Mouse (Mus musculus) frontal cortex, adult (tissue): ENCODE measurements around the gene Nrxn3.

Source experiments
- ATAC-seq: cut with Nextera tagmentation; 2 replicates; pipeline ENCODE4 v1.9.2; 2017; ENCODE audit warnings: mild to moderate bottlenecking, moderate library complexity, mixed read lengths; ENCODE audit not compliant: low TSS enrichment

Nrxn3 gene

DNA sequence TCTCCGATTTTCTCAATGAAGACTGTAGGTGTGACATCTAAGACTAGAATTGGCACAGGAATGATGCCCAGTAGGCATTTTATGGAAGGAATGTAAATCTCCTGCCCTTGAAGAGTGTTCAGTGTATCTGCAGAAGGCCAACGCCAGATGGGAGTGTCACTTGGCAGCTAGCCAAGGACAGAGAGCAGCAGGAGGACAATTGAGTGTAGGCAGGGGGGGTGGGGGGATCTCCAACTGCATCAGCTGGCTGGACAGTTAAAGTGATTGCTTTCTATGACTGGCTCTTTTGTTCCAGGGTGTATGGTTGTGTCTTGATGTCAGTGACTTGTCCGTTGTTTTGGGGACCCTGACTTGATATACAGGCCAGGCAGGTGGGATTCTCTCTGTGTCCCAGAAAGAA lies 326.6 kb downstream of the Nrxn3 start:
- ATAC-seq, result peak; percentile 38; the same call in 1 of the 2 replicates

DNA sequence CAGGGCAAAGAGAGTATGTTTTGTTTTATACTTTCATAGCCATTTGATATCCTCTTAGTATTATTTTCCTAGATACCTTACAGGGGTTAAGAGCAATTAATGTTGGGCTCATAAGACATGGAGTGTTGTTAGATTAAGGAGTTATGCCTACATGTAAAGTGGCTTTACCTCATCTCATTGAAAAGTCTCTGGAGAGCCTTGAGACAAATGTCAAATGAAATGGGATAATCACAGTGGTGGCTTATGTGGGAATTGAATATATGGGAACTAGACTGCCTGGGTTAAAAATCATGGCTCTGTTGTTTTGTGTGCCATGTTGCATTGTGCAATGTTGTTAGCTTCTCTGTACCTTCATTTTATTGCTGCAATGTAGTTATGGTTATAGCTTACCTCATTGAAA lies 327.0 kb downstream of the Nrxn3 start:
- ATAC-seq, result no peak

DNA sequence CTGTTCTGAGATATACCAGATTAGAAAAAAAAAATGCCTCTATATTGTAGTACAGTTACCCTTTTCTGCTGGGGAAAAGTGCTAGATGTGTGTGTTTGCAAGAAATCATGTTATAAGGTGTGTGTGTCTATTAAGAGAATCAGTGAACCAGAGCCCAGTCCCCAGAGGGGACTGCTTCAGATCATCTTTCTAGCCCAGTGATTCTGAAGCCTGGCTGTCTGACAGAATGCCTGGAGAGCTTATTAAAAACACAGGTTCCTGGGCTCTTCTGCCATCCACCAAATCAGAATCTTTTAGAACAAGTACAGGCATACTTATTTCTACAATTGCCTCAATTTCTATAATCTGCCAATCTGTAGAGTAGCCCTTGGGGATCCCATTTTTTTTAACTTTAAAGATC lies 349.8 kb downstream of the Nrxn3 start:
- no peak for ATAC-seq

DNA sequence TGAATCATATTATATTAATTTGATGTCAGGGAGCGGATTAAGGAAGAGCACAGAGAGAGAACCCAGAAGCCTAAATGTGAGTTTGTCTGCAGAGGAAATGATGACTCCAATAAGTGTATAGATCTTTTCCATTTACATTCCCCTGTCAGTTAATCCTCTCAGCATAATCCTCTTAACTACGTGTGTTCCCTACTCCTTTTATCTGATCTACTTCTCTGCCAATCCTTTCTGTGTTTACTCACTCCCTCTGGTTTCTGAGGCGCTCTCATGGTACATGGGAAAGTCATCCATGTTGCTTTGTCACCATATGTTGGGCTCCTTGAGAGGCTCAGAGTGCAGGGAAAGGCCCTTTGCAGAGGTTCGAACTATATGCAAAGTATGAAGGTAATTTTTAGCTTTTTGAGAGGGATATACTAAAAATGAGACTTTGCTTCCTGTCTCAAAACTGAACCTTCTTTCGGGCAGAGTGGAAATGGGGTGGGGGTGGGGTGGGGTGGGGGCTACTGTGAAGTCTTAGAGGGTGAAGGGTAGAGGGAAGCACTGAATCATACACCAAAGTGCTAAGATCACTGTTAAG lies 350.6 kb downstream of the Nrxn3 start:
- ATAC-seq, result no peak

DNA sequence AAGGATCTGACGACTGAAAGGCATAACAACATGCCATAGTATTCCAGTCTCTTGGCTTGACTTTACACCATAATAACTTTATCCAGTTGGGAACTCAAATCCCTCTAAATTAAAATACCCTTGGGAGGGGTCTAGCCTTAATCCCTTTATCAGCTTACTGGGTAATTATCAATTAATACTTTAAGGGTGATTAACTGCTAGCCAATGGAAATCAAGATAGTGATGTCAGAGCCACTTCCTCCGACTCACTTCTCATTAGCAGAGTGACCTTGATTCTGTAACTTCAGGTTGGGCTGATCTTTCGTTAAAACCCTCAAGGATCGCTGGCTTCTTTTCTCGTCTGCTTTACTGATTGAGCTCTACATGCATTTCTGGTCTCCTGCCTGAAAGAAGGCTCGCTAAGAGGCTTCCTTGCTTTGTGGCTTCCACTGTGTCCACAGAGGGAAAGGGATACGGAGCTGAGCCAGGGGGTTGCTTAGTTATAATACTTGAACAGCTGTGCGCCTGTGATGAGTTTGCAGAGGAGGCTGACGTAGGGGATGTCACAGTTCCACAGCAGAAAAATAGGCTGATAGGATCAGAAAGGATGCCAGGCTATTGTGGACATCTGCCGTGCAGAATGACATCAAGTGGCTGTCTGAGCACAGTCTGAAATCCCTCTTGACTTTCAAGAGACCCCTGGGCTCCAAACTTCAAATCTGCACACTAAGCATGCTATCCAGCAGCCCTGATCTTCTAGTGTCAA lies 352.0 kb downstream of the Nrxn3 start:
- peak; percentile 94 for ATAC-seq

DNA sequence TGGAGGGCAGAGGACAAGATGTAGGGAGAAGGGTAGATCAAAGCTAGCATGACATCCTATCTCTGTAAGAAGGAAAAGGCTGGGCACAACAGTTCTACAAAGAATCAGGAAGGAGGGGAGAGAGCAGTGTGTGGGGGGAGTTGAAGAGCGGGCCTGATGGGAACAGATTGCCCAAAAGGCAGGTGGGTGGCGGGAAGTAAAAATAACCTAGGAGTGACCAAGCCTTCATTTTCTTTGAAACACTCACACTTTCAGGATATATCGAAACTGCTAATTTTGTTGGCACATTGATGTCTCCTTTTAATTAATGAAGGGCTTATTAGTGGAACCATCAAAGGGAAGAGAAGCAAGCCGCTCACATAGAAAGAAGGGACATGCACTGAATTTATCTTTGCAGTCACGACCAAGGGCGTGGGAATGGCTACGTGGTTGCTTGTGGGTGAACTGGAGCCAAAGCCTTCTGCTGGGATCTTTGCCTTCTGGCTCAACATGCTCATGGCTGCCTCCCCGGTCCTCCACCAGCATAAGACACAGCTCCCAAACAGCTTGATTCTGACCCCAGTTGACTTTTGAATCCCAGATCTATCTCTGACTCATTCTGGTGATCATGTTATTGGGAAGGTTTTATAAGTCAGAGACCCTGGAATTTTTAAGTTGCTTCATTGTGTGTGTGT lies 371.3 kb downstream of the Nrxn3 start:
- peak; percentile 85 for ATAC-seq

DNA sequence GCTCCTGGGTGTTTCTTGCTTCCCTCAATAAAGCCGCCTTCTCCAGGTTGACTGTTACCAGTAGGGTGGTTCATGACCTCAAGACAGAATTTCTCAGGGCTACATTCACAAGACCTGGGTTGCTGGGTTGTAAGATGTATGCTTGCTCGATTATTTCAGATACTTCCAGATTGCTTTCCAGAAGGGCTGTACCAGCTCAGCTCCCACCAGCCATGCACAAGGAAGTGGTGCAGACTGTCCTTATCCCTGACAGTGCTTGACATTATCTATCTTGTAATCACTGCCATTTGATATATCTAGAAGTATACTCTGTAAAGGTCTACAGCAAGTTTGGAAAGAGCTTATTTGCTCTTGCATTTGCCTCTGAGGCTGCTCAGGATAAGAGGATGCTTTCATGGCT lies 374.9 kb downstream of the Nrxn3 start:
- no peak for ATAC-seq

DNA sequence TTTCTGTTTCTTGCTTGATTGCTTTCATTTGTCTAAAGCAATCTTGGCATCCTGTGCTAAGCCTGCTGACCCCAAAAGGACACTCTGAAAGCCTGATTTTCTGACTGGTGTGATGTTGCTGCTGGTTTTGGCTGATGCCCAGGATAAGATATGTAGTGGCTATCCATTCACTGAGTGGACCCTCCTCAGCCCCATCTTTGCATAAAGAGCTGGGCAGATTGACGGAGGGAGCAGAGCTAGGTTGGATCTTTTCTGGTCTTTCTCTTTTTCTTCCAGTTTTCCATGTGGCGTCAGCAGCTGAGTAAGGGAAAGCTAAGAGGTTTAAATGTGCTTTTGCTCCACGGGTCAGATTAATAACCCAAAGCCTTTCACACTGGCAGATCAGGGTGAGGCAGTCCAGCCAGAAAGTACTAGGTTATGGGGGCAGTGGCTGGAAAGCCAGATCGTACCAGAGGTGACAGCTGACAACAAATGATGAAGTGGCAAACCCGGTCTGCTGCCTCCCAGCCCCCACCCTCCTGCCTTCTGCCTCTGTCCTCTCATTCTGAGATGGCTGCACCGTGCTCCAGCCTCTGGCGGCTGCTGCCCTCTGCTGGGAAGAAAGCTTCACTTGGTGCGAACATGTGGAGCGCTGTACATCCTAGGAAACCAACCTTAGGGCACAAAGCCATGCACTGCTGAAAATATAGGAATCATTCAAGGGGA lies 383.5 kb downstream of the Nrxn3 start:
- ATAC-seq, result peak; percentile 93

DNA sequence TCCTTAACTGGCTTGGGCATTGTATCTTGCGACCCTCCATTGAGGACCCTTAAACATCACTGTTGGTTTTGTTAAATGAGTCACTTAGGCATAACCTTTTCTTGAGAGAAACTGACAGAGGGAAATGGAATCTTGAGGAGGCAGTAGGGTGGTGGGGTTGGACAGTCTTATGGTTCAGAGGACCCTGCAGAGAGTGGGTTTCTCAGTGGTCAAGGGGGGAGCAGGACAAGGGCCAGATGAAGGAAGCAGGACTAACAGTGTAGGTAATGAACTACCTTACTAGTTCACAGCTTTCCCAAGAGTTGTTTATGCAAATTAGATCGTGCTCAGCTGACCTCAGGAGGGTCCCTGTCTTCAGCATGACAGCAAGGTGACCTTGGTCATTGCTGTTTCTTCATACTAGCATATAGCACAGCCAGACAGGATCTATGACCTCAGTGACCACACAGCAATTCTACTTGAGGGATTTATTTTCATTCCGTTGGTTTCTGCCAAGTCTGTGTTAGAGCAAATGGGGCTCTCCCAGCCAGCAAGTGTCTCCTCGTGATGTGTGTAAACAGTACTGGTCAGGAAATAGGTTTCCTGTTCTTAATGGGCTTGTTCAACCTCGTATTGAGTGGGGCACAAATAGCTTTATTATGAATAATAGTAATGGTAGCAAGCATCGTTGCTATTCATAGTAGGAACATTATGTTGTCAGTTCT lies 384.4 kb downstream of the Nrxn3 start:
- ATAC-seq, result no peak

DNA sequence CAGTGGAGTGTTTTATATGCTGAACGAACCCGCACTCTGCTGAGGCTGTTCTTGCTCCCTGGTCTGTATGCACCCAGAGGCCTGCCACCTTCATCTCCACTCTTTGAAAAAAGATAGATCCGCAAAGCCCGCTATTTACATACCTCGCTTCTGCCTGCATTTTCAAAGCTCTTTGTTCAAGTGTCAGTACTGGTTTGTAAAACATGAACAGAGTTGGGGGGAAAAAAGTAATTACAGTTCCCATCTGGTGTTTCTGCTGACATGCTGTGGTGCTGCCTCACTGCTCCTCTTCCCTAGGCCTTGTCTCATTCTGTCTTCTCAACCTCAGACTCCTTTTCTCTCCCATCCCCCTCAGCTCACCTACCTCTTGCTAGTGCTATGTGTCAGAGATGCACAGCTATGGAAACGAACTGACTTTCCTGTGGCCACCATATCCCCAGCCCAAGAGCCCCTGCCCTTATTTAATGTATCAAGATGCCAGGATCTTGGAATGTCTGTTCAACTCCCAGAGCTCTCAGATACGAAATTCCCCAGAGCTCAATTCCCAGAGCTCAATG lies 387.2 kb downstream of the Nrxn3 start:
- ATAC-seq, result no peak

DNA sequence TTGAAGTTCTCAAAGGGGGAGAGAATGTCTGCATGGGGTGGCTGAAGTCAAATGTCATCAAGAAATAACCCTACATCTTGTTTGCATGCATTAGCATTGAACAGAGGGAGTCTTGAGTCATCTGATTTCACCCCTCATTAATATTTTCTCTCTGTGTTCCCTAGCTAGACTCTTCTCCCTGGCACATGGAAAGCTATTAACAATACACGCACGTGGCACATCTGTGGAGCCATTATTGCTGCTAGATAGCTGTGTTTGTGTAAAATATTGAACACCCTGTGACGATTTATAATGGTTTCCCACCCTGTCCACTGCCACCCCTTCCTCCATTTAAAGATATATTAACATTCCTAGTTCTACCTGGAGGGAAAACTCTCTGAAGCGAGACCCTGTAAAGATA lies 405.9 kb downstream of the Nrxn3 start:
- ATAC-seq, result no peak

DNA sequence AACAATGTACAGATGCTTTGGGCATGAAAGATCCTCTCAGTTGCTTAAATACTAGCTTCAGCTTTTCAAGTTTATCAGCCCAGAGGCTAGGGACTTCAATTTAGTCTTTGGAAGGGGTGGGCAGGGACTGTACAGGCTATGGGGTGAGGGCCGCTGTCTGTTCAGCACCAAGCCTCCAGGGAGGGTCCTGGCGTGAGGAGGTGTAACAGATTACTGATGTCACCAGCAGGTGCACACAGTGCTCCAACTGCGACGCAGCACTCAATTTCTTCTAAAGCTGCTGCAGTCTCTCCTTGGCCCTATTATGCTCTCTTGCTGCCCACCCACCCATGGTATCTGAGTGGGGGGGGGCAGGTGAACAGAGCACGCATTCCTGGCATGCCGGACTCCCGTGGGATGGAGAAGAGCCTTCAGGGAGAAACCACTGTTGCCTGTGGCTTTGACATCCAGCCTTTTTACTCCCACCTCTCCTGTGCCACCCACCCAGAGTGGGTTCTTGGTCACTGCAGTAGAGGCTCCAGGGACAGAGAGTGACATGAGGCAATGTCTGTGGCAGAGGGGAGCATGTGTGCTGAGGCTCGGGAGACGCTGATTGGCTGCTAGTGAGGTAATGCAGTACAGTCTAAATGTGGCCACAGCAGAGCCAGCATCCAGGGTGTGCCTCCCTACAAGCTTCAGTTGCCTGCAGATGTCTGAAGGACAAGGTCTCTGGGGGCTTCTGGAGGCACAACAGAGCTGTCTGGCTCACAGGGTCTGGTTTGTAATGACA lies 406.6 kb downstream of the Nrxn3 start:
- peak; percentile 97 for ATAC-seq

DNA sequence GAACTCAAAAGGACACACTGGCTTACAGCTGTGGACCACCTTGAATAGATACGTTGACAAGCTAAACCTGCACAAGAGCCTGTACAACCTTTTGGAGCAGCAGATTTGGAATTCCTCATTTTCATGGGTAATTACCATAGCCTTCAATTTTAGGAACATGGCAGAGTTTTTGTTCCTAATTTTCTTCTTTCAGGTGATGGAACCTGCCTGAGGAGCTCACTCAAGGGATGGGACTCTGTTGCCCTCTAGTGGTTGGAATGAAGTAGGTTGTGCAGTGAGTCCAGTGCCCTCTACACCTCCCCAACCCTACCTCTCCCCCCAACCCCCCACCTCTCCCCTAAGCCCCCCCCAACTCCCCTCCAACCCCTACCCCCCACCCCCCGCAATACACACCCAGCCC lies 411.7 kb downstream of the Nrxn3 start:
- no peak; the same call in 1 of the 2 replicates for ATAC-seq

DNA sequence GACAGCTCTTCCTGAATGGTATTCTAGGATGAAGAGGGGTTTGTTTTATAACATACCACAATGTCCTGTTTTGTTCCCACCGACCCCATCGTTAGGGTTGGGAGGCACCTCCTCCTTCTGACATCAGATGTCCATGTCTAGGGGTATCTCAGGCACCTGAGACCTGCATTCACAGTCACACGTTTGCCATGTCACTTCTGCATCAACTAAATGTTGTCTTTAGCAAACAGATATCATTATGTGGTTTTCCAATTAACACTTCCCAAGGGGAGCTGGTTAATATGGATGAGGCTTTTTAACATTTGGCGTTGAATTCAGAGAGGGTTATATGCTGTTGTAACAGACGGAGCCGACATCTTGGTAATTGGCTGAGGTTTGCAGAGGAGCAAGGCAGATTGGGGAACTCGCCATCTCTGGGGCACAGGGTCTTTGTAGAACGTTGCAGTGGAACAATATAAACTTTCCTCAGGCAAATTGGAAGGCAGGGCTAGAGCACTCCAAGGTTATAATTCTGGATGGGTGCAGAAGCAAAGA lies 412.2 kb downstream of the Nrxn3 start:
- ATAC-seq, result no peak

DNA sequence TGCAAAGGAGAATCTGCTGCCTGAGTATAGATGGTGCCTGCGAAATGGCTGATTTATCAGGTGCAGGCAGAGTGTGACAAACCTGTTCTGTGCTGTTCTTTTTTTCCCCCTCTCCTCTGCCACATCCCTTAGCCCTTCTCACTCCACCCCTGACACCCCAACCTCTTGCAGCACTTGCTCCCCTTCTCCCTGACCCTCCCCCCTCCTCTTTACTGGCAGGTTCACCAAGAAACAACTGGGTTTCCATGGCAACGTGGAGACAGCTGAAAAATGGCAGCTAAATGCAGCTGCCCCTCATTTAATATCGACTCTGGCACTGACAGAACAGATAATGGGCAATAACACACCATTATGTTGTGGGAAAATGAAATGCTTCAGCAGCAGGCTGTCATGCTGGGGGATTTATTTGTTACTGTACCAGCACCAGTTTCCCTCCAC lies 426.3 kb downstream of the Nrxn3 start:
- ATAC-seq, result no peak

DNA sequence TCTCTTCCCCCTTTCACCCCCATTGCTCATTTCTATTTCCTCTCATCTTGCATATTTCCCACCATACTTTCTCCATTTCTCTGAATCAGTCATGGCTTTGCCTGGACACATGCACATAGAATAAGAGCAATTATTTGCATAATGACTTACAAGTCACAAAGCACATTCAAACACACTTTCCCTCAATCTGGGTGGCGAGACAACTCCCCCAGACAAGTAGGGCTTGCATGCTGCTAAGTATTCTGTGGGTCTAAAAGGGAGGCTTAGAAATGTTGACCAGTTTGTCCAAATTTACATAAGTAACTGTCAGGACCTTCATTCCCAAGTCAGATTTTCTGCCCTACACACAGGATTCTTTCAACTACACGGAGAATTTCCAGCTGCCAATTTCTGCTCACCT lies 426.8 kb downstream of the Nrxn3 start:
- no peak for ATAC-seq

DNA sequence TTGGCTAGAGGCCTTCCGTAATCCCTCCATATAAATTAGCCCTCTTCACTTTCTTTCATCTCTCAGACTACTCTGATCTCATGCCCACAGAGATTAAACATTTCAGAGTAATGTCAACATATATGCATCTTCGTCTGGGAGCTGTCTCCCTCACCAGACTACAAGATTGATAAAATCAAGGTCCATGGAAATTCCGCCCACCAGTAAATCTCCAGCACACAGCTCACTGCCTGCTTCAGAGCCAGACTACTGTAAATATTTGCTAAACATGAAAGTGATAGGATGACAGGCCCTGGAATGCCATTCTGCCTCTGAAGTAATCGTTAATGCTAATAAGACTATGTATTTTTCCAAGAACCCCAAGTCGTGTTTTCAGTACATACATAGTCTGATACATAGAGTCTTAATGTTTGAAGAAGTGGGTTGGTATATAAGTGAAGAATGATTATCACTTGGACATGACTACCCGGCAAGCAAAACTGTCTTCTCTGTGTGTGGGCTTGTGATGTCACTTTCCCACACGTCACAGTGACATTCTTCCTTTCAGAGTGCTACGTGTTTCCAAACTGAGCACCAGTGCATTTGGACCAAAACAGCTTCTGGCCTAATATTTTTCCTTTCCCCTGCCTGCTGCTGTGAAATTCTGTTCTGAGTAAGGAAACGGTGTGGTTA lies 433.5 kb downstream of the Nrxn3 start:
- ATAC-seq, result peak; percentile 41; the same call in 1 of the 2 replicates

DNA sequence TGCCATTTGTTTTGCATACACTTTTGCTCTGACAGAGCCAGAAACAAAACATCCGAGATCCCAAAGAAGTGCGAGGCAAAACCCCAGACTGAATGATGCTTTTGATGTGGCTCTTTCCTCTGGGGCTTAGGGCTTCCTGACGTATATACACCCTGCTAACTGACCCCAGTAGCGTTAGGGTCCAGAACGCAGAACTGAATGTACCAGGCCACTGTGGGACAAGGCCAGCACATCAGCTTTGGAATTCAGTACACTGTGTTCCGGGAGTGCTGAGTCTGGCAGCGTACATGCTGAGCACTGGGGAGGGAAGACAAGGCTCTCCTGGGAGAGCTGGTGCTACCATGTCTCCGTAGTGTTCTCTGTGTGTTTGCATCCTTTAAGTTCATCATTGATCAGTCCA lies 436.7 kb downstream of the Nrxn3 start:
- ATAC-seq, result no peak; the same call in 1 of the 2 replicates

DNA sequence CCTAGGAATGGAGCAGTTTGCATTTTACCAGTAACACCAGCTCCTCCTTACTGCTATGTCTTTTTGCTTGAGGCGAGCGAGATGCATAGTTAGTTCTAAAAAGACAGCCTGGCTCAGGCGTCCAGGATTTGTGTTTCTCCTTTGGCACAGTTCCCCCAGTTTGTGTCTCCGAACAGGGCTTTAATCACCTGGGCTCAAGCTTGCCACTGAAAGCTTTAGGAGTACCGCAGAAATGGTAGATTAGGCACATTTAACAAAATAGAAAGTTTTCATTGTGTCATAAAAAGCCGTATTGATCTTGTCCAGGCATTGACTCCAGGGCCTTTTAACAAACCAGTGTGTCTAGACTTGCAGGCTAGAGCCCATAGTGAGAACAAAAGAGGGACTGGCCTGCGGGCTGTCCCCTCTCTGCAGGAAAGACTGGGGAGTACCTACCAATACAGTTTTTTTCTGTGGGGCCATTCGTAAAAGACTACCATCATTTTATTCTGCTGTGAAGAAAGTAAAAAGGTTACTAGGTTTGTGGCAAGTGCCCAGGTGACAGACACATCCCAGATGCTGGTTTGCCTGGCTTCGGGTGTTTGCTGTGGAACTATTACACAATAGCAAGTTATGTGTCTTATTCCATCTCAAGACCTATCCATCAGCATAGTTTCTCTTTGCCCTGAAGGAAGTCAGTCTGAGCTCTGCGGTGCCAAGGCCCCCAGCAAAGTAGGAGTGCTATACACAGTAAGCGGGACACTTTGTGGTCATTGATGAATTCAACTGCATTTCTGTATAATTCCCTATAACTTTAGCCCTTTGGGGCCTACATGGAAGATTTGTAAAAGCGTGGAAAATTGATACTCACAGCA lies 451.9 kb downstream of the Nrxn3 start:
- no peak for ATAC-seq
